Mouse (Mus musculus) embryonic fibroblast, embryonic 13.5 days (primary cell): ENCODE data around the gene Rmdn3.

Experiments used
- CTCF ChIP-seq: IDR thresholded peaks from 2 replicates; pipeline ENCODE4 v1.5.1; 2011; ENCODE audit warnings: mild to moderate bottlenecking, control low read depth, low read length, moderate library complexity, borderline replicate concordance; ENCODE audit not compliant: insufficient read depth
- POLR2A ChIP-seq: IDR thresholded peaks from 2 replicates; pipeline ENCODE4 v1.6.1; 2011; ENCODE audit warnings: low read depth, mild to moderate bottlenecking, control low read depth, low read length, moderate library complexity

DNA sequence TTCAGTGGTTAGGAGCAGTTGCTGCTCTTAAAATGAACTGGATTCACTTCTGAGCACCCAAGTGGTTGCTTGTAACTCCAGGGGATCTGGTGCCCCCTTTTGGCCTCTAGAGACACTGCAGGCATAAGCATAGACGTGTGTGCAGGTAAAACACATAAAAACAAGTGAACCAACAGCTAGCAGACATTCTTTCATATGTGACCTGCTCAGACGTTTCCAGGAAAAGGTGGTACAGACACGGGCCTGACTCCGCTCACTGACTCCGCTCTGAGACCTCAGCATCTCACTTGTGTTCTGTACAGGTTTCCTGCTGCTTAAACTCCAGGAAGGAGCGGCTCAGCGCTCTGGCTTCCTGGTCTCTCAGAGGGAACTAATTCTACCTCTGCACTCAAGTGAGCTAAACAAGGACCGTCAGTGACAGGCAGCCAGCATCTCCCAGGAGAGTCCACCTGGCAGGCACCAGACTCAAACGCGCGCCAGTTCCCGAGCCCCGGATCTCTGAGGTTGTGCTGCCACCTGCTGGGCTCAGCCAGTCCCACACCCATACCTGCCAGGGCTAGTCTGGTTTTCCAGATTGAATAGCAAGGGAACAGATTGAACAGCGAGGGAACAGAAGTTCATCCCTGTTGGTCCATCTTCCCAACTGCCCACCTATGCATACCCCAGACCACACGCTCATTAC lies 32.3 kb upstream of the Rmdn3 start:
- TF ChIP-seq CTCF, result peak; percentile 89
- TF ChIP-seq POLR2A, result no peak
